ENCODE assay signal across 8 mouse cellular contexts in the genomic region with DNA sequence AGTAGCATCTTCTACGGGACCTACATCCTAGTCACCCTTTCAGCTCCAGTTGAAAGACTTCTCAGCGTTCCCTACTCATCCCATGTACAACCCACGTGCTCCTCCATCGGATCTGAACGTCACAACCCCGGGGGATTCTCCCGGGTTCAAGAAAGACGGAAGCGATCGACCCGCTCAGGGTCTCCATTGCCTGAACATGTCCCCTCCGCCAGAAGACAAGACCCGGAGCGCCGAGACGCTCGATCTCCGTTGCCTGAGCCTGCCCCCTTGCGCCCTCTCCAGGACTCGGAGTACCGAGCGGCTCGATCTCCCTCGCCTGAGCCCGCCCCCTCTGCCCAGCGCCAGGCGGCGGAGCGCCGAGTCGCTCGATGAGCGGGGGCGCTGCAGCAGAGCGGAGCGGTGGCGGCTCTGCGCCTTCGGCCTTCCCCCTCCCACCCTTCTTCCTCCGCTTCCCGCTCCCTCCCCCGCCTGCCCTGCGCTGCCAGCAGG. TPM values are rescaled to one million over a fixed set of nuclear protein-coding genes. Genes with fewer than 3 reads are reported as not detected.
DNase-seq lines count a peak whose midpoint lies in the region; ATAC-seq and TF ChIP-seq lines count a peak whose summit lies in the region.

A gene (plus strand): TSS at position 256 of the 489 bp plus-strand sequence.

- H3K27me3 ChIP-seq in ES-Bruce4 (ENCODE audit: control insufficient read depth, insufficient read depth, low read length, poor library complexity, severe bottlenecking) = no peaks in the 10 kb centered on the region
- no peaks in the 10 kb centered on the region for H3K27me3 ChIP-seq in forebrain, embryonic 13.5 days

- H3K4me1 ChIP-seq in ES-Bruce4 (ENCODE audit: control insufficient read depth, insufficient read depth, low read length) = no peaks in the 10 kb centered on the region
- H3K4me1 ChIP-seq in forebrain, embryonic 13.5 days = peaks cover 14% of the 10 kb centered on the region
- no peaks in the 10 kb centered on the region for H3K4me1 ChIP-seq in lung, adult 2 months (ENCODE audit: control insufficient read depth, insufficient read depth, low read length)

- H3K4me3 ChIP-seq in ES-Bruce4 (ENCODE audit: low read depth, low read length) = peak within 1 kb of the TSS; percentile 99
- peak within 1 kb of the TSS; percentile 76 for H3K4me3 ChIP-seq in forebrain, embryonic 13.5 days
- H3K4me3 ChIP-seq in lung, adult 2 months (replicated peaks; ENCODE audit: extremely low read depth, low read depth, low read length) = peak within 1 kb of the TSS; percentile 60

- peak within 1 kb of the TSS; percentile 89 for H3K9ac ChIP-seq in ES-Bruce4 (ENCODE audit: low read depth, poor library complexity, severe bottlenecking)
- peak within 1 kb of the TSS; percentile 80 for H3K9ac ChIP-seq in forebrain, embryonic 13.5 days

- TF ChIP-seq EP300 in ES-Bruce4 (IDR thresholded peaks at IDR 0.05; ENCODE audit: insufficient read depth, low read depth, low read length) = 0 out of 2 replicates have a peak, but pooled peaks have one; percentile 24

- ATAC-seq in cerebellum, adult (ENCODE audit: insufficient number of reproducible peaks, low FRiP score, low TSS enrichment) = peak; percentile 95
- peak; percentile 99 for ATAC-seq in forebrain, embryonic 13.5 days
- peak; percentile 86 for ATAC-seq in neutrophil, adult 5-6 weeks (ENCODE audit: extremely low read depth, insufficient number of reproducible peaks, low FRiP score, poor library complexity, severe bottlenecking)

- intact Hi-C loops in heart, postnatal 14 days (cut with DNase I) = no loop called here

- peak within 1 kb of the TSS; percentile 63 for H3K27ac ChIP-seq in ES-Bruce4 (ENCODE audit: insufficient read depth, low read length)
- peak within 1 kb of the TSS; percentile 87 for H3K27ac ChIP-seq in forebrain, embryonic 13.5 days

- H3K9me3 ChIP-seq in ES-Bruce4 (replicated peaks; ENCODE audit: control insufficient read depth, insufficient read depth, low read length, poor library complexity, severe bottlenecking) = peaks cover 3% of the 10 kb centered on the region; the same call in 1 of the 2 replicates
- no peaks in the 10 kb centered on the region for H3K9me3 ChIP-seq in forebrain, embryonic 13.5 days (replicated peaks)

- no peak for TF ChIP-seq CTCF in ES-Bruce4 (IDR thresholded peaks at IDR 0.05; ENCODE audit: low read depth, low read length)
- TF ChIP-seq CTCF in lung, adult 2 months (IDR thresholded peaks at IDR 0.05; ENCODE audit: insufficient read depth, low read length) = no peak

- H3K4me2 ChIP-seq in forebrain, embryonic 13.5 days = peak within 1 kb of the TSS; percentile 78

- H3K36me3 ChIP-seq in ES-Bruce4 (ENCODE audit: control insufficient read depth, insufficient read depth, low read length, poor library complexity, severe bottlenecking) = no peaks in the 10 kb centered on the region; the same call in 1 of the 2 replicates
- H3K36me3 ChIP-seq in forebrain, embryonic 13.5 days (ENCODE audit: poor library complexity, severe bottlenecking) = peaks cover 13% of the 10 kb centered on the region

- DNase-seq in heart, postnatal 14 days = peak; percentile 95 to 97
- DNase-seq in layer of hippocampus, adult 18-20 months (ENCODE audit: low spot score in 2 of 2) = peak; percentile 88 to 94
- peak; percentile 88 for DNase-seq in lung, adult 2 months
- peak; percentile 92 for DNase-seq in thymus, adult 18-20 months

- TF ChIP-seq POLR2A in ES-Bruce4 (IDR thresholded peaks at IDR 0.05; ENCODE audit: insufficient read depth, low read length) = peak; percentile 60
- peak; percentile 68; the same call in 1 of the 2 replicates for TF ChIP-seq POLR2A in lung, adult 2 months (IDR thresholded peaks at IDR 0.05; ENCODE audit: borderline replicate concordance, extremely low read depth, low read depth, low read length)

- under 1% methylated on average over 41 of the region's 43 CpGs for WGBS in forebrain, embryonic 13.5 days
- under 1% methylated on average over 38 of the region's 43 CpGs for WGBS in lung, adult 2 months

RNA-seq across cellular contexts. Expression of the gene that starts here (rescaled TPM):
- polyA plus RNA-seq in ES-Bruce4 (2011; ENCODE audit: insufficient read depth, insufficient read length, low read depth, missing spikeins) = 28.0 and 31.1 TPM in 2 replicates
- polyA plus RNA-seq in forebrain, embryonic 13.5 days (2015; fragmentation: Nextera tagmentation; extraction: Ambion mirVana) = 62.6 and 66.5 TPM in 2 replicates
- total RNA-seq in heart, postnatal 14 days (2021) = 10 to 100 TPM; 19.1 to 20.3 TPM
- 100 to 1,000 TPM; 103 to 109 TPM for total RNA-seq in layer of hippocampus, adult 18-20 months (2021)
- 10.8 and 13.7 TPM in 2 replicates for polyA plus RNA-seq in lung, adult 2 months (2012; rRNA removed)
- 70.0 and 81.5 TPM in 2 replicates for total RNA-seq in neutrophil, adult 5-6 weeks (2017)

Comparison
In these comparisons a context has a peak if more than half of its experiments do, and no peak if none do; other contexts are left out.
1. Peak in every context shown above with its lines: DNase-seq, ATAC-seq, H3K4me3 ChIP-seq and H3K27ac ChIP-seq.